19 mouse cellular contexts compared by ENCODE assay signal in the genomic region with DNA sequence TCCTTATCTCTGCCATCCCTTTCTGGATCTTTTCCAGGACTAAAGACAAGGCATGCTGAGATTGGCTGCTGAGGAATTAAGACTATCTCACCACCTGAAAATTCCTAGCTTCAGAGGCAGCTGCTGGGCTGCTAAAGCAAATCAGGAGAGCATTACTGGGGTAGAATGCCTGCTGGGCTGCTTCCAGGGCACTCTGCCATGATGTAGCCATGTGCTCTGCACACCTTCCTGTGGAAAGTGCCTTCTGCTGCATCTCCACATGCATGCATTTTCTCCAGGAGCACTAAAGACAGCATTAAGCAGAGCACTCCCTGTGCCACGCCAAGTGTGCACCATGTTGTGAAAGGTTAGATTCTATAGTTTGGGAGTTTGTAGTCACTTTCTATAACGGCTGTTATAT. TPM values are rescaled to one million over a fixed set of nuclear protein-coding genes. Genes with fewer than 3 reads are reported as not detected.
DNase-seq lines count a peak whose midpoint lies in the region; ATAC-seq and TF ChIP-seq lines count a peak whose summit lies in the region.
"Had no signal": no experiment of that assay in that cellular context is flagged by ENCODE, and none has a peak within 500 bp of the region (broad histone marks: within the 10 kb centered on the region; RNA-seq: fewer than 3 reads in every experiment).

No protein-coding gene starts in this region.

- 88% methylated on average over 2 of the region's 2 CpGs for WGBS in heart, embryonic 16.5 days
- 82% methylated on average over 2 of the region's 2 CpGs for WGBS in limb, embryonic 14.5 days
- WGBS in limb, embryonic 10.5 days = 99% methylated on average over 2 of the region's 2 CpGs

- DNase-seq in heart, adult 11 months = no peak
- DNase-seq in limb, embryonic 14.5 days (ENCODE audit: low spot score) = peak; percentile 30
- no peak for DNase-seq in limb, embryonic 10.5 days (ENCODE audit: low spot score)
- DNase-seq in cerebellum, adult 11-12 months = peak; percentile 89
- DNase-seq in cerebellum, postnatal 36 days = peak; percentile 82 to 86
- DNase-seq in spleen, postnatal 10 days (ENCODE audit: low spot score in 2 of 2) = no peak
- DNase-seq: adrenal gland, adult 2 months; embryo, embryonic 11 days; gastrocnemius, adult 2 months; kidney, adult 18-20 months; layer of hippocampus, postnatal 36 days; right cerebral cortex, adult 18-20 months; thymus, postnatal 25 days had no signal

- H3K4me1 ChIP-seq in heart, embryonic 16.5 days (ENCODE audit: control insufficient read depth, insufficient read depth, low read length) = 0 out of 2 replicates have a peak, but pooled peaks cover 3% of the 10 kb centered on the region
- H3K4me1 ChIP-seq in limb, embryonic 14.5 days (ENCODE audit: control insufficient read depth, insufficient read depth, low read length) = peaks cover 4% of the 10 kb centered on the region; the same call in 1 of the 2 replicates
- no peaks in the 10 kb centered on the region for H3K4me1 ChIP-seq in limb, embryonic 10.5 days
- H3K4me1 ChIP-seq: hindbrain, embryonic 13.5 days; limb, embryonic 12.5 days; liver, embryonic 15.5 days; midbrain, embryonic 12.5 days had no signal

- H3K36me3 ChIP-seq in heart, embryonic 16.5 days (ENCODE audit: control insufficient read depth, insufficient read depth) = no peaks in the 10 kb centered on the region
- no peaks in the 10 kb centered on the region for H3K36me3 ChIP-seq in limb, embryonic 14.5 days (ENCODE audit: control insufficient read depth, insufficient read depth, low read length)
- H3K36me3 ChIP-seq in limb, embryonic 10.5 days = no peaks in the 10 kb centered on the region
- H3K36me3 ChIP-seq: hindbrain, embryonic 13.5 days; limb, embryonic 12.5 days; liver, embryonic 15.5 days; midbrain, embryonic 12.5 days had no signal

- no peak overlapping the region for H3K9ac ChIP-seq in heart, embryonic 16.5 days (ENCODE audit: low read length)
- no peak overlapping the region for H3K9ac ChIP-seq in limb, embryonic 14.5 days (ENCODE audit: low read depth, low read length, severe bottlenecking)
- H3K9ac ChIP-seq: hindbrain, embryonic 13.5 days; limb, embryonic 12.5 days; liver, embryonic 15.5 days; midbrain, embryonic 12.5 days had no signal

- no peak for TF ChIP-seq POLR2A in limb, embryonic 14.5 days (IDR thresholded peaks at IDR 0.05; ENCODE audit: borderline replicate concordance, extremely low read depth, insufficient read depth, insufficient read length)

- no peaks in the 10 kb centered on the region for H3K9me3 ChIP-seq in heart, embryonic 16.5 days (replicated peaks; ENCODE audit: control insufficient read depth, low read length)
- no peaks in the 10 kb centered on the region for H3K9me3 ChIP-seq in limb, embryonic 14.5 days (ENCODE audit: control insufficient read depth, low read length)
- no peaks in the 10 kb centered on the region for H3K9me3 ChIP-seq in limb, embryonic 10.5 days (replicated peaks)
- H3K9me3 ChIP-seq: hindbrain, embryonic 13.5 days; limb, embryonic 12.5 days; liver, embryonic 15.5 days; midbrain, embryonic 12.5 days had no signal

- no peaks in the 10 kb centered on the region for H3K27me3 ChIP-seq in heart, embryonic 16.5 days (ENCODE audit: control insufficient read depth, insufficient read depth, low read length)
- no peaks in the 10 kb centered on the region for H3K27me3 ChIP-seq in limb, embryonic 14.5 days (ENCODE audit: control insufficient read depth, insufficient read depth, low read length)
- H3K27me3 ChIP-seq in limb, embryonic 10.5 days (ENCODE audit: low read depth, poor library complexity, severe bottlenecking) = no peaks in the 10 kb centered on the region
- H3K27me3 ChIP-seq: hindbrain, embryonic 13.5 days; limb, embryonic 12.5 days; liver, embryonic 15.5 days; midbrain, embryonic 12.5 days had no signal

- H3K27ac ChIP-seq in heart, embryonic 16.5 days (ENCODE audit: low read length) = no peak overlapping the region
- H3K27ac ChIP-seq in limb, embryonic 14.5 days (replicated peaks; ENCODE audit: low read depth, low read length) = no peak overlapping the region
- no peak overlapping the region for H3K27ac ChIP-seq in limb, embryonic 10.5 days
- H3K27ac ChIP-seq: gastrocnemius, adult 2 months; hindbrain, embryonic 13.5 days; limb, embryonic 12.5 days; liver, embryonic 15.5 days; midbrain, embryonic 12.5 days had no signal

- H3K4me2 ChIP-seq in heart, embryonic 16.5 days (ENCODE audit: low read depth, low read length) = no peak overlapping the region
- no peak overlapping the region for H3K4me2 ChIP-seq in limb, embryonic 14.5 days (replicated peaks; ENCODE audit: low read depth, low read length, severe bottlenecking)
- H3K4me2 ChIP-seq: hindbrain, embryonic 13.5 days; limb, embryonic 12.5 days; liver, embryonic 15.5 days; midbrain, embryonic 12.5 days had no signal

- no peak overlapping the region for H3K4me3 ChIP-seq in heart, embryonic 16.5 days (ENCODE audit: low read length)
- H3K4me3 ChIP-seq in limb, embryonic 14.5 days (replicated peaks; ENCODE audit: low read length) = no peak overlapping the region
- no peak overlapping the region for H3K4me3 ChIP-seq in limb, embryonic 10.5 days
- H3K4me3 ChIP-seq: gastrocnemius, adult 2 months; hindbrain, embryonic 13.5 days; limb, embryonic 12.5 days; liver, embryonic 15.5 days; midbrain, embryonic 12.5 days had no signal

- ATAC-seq in heart, embryonic 16.5 days (replicated peaks; ENCODE audit: extremely low read depth, insufficient read depth, low FRiP score) = peak; percentile 28
- ATAC-seq in limb, embryonic 14.5 days (ENCODE audit: low FRiP score, low read depth) = no peak
- ATAC-seq: forebrain, embryonic 16.5 days had no signal

RNA-seq across cellular contexts. Expression of a gene that starts 16.6 kb away (rescaled TPM):
- 7.4 and 7.7 TPM in 2 replicates for polyA plus RNA-seq in heart, embryonic 16.5 days (2015; fragmentation: Nextera tagmentation; extraction: Ambion mirVana)
- 6.8 TPM in 2 replicates for polyA plus RNA-seq in limb, embryonic 14.5 days (2012; rRNA removed)
- 9.1 and 14.9 TPM in 2 replicates for polyA plus RNA-seq in limb, embryonic 14.5 days (2014; fragmentation: Nextera tagmentation; extraction: Ambion mirVana)
- polyA plus RNA-seq in limb, embryonic 10.5 days (2016; fragmentation: Nextera tagmentation; extraction: Ambion mirVana) = 6.7 and 7.9 TPM in 2 replicates

Comparison
In these comparisons a context has a peak if more than half of its experiments do, and no peak if none do; other contexts are left out.
1. DNase-seq: peak in limb, embryonic 14.5 days (single experiment), cerebellum, adult 11-12 months (single experiment) and cerebellum, postnatal 36 days (2 of 2); none in heart, adult 11 months (single experiment), limb, embryonic 10.5 days (single experiment) and spleen, postnatal 10 days (0 of 2).